Mouse (Mus musculus): ENCODE results near the gene Thbs2.

DNA sequence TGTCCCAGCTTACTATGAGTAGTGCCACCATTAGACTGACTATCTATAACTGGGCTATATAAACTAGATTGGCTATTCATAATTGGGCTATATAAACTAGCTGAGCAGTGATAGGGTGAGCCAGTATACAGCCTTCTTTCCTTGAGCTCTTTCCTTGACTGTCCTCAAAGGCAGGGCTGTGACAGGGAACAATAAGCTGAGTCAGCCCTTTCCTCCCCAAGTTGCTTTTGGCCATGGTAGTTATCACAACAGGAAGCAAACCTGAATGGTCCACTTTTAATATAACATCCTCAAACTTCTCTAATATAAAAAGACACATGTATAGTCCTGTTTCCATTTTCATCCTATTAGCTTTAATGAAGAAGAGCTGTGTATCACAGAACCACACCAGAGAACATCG lies 39.0 kb upstream of the Thbs2 start:
- TF ChIP-seq CTCF (IDR thresholded peaks at IDR 0.05; ENCODE audit: low read depth, low read length), result no peak
- TF ChIP-seq POLR2A (IDR thresholded peaks at IDR 0.05; ENCODE audit: extremely low read depth, insufficient read depth, low read length), result no peak

Data from liver, adult 2 months (tissue).